Mouse (Mus musculus): Measurements from ENCODE around the gene Rasgef1b. TPM values are rescaled to one million over a fixed set of nuclear protein-coding genes. Genes with fewer than 3 reads are reported as not detected.

Rasgef1b gene
- total and polyA plus RNA-seq, 3 experiments, result 0.17 to 0.26 (median 0.21) TPM

- dilution Hi-C loops (cut with MboI; ENCODE audit: extremely low pct_ligation_motif_present, extremely low pct_unique_long_range_greater_than_20kb, low sequenced_read_pairs) (no loop called here), in situ Hi-C loops (cut with MboI; ENCODE audit: low pct_ligation_motif_present, low pct_unique_long_range_greater_than_20kb, low sequenced_read_pairs) (no loop called here)
- Histone ChIP-seq H3K27me3 (replicated peaks) (no peaks in the 10 kb centered on the region), H3K4me2 (ENCODE audit: insufficient read depth, low read depth, poor library complexity, severe bottlenecking) (no peak overlapping the region), H3K36me3 (replicated peaks in 1 of 2; ENCODE audit: control insufficient read depth in 1 of 2, insufficient read depth in 1 of 2, low read length in 1 of 2) (no peaks in the 10 kb centered on the region), H3K9me3 (replicated peaks; ENCODE audit: low read length) (no peaks in the 10 kb centered on the region), H3K4me3 (replicated peaks in 1 of 3; ENCODE audit: low read depth in 2 of 3, low read length in 2 of 3, poor library complexity in 1 of 3) (no peak overlapping the region), H3K79me2 (replicated peaks; ENCODE audit: control insufficient read depth, extremely low read depth, insufficient read depth, poor library complexity, severe bottlenecking) (no peaks in the 10 kb centered on the region), H3K9ac (ENCODE audit: insufficient read depth, low read depth) (no peak overlapping the region), H3K4me1 (ENCODE audit: control insufficient read depth in 1 of 2, insufficient read depth in 2 of 2) (no peaks in the 10 kb centered on the region), H3K27ac (ENCODE audit: insufficient read depth, low read depth) (no peak overlapping the region)
- no peak for DNase-seq (ENCODE audit: extremely low read depth)
- TF ChIP-seq E2F4 (IDR thresholded peaks at IDR 0.05; ENCODE audit: insufficient replicate concordance, low read depth, low read length), result no peak
Measured at GRCm38 (mm10) chr5:99368615-99369014, 360.2 kb downstream of the Rasgef1b start.

GRCm38 (mm10) chr5:99360531-99360930, 368.3 kb downstream of the Rasgef1b start:
- Histone ChIP-seq H3K79me2 (replicated peaks; ENCODE audit: control insufficient read depth, extremely low read depth, insufficient read depth, poor library complexity, severe bottlenecking) (no peaks in the 10 kb centered on the region), H3K4me1 (ENCODE audit: control insufficient read depth in 1 of 2, insufficient read depth in 2 of 2) (peaks cover 0 to 6% of the 10 kb centered on the region in 2 experiments; a peak in 2 of 4 replicates), H3K4me3 (replicated peaks in 1 of 3; ENCODE audit: low read depth in 2 of 3, low read length in 2 of 3, poor library complexity in 1 of 3) (no peak overlapping the region), H3K36me3 (replicated peaks in 1 of 2; ENCODE audit: control insufficient read depth in 1 of 2, insufficient read depth in 1 of 2, low read length in 1 of 2) (no peaks in the 10 kb centered on the region), H3K27me3 (replicated peaks) (no peaks in the 10 kb centered on the region), H3K4me2 (ENCODE audit: insufficient read depth, low read depth, poor library complexity, severe bottlenecking) (no peak overlapping the region), H3K9ac (ENCODE audit: insufficient read depth, low read depth) (no peak overlapping the region), H3K9me3 (replicated peaks; ENCODE audit: low read length) (no peaks in the 10 kb centered on the region), H3K27ac (ENCODE audit: insufficient read depth, low read depth) (no peak overlapping the region)
- no peak for TF ChIP-seq SMC3 (IDR thresholded peaks at IDR 0.05; ENCODE audit: low read depth, low read length)
- no peak for TF ChIP-seq MAZ (IDR thresholded peaks at IDR 0.05; ENCODE audit: low read depth, low read length)
- no peak for TF ChIP-seq E2F4 (IDR thresholded peaks at IDR 0.05; ENCODE audit: insufficient replicate concordance, low read depth, low read length)
- no peak for TF ChIP-seq MYC (IDR thresholded peaks at IDR 0.05; ENCODE audit: low read depth, low read length)
- TF ChIP-seq ZMIZ1 (IDR thresholded peaks at IDR 0.05; ENCODE audit: low read depth, low read length), result no peak
- no peak for TF ChIP-seq ZC3H11A (IDR thresholded peaks at IDR 0.05; ENCODE audit: low read depth, low read length)
- TF ChIP-seq ZNF384 (IDR thresholded peaks at IDR 0.05; ENCODE audit: low read depth, low read length), result no peak
- TF ChIP-seq RAD21 (IDR thresholded peaks at IDR 0.05; ENCODE audit: low read depth, low read length), result no peak
- no peak for TF ChIP-seq PAX5 (IDR thresholded peaks at IDR 0.05; ENCODE audit: low read length)
- TF ChIP-seq NELFE (IDR thresholded peaks at IDR 0.05; ENCODE audit: low read depth, low read length), result no peak
- TF ChIP-seq POLR2AphosphoS2 (IDR thresholded peaks at IDR 0.05; ENCODE audit: low read depth, low read length), result no peak
- TF ChIP-seq KAT2A (IDR thresholded peaks at IDR 0.05; ENCODE audit: insufficient replicate concordance, low read length), result no peak
- no peak for TF ChIP-seq CTCF (conservative IDR thresholded peaks at IDR 0.05 in 1 of 2, IDR thresholded peaks at IDR 0.05 in 1 of 2; ENCODE audit: low read depth in 2 of 2, low read length in 2 of 2)
- TF ChIP-seq SIN3A (IDR thresholded peaks at IDR 0.05; ENCODE audit: low read length), result no peak
- in situ Hi-C loops (cut with MboI; ENCODE audit: low pct_ligation_motif_present, low pct_unique_long_range_greater_than_20kb, low sequenced_read_pairs), result no loop called here
- dilution Hi-C loops (cut with MboI; ENCODE audit: extremely low pct_ligation_motif_present, extremely low pct_unique_long_range_greater_than_20kb, low sequenced_read_pairs), result no loop called here
- DNase-seq (ENCODE audit: extremely low read depth), result no peak

DNA sequence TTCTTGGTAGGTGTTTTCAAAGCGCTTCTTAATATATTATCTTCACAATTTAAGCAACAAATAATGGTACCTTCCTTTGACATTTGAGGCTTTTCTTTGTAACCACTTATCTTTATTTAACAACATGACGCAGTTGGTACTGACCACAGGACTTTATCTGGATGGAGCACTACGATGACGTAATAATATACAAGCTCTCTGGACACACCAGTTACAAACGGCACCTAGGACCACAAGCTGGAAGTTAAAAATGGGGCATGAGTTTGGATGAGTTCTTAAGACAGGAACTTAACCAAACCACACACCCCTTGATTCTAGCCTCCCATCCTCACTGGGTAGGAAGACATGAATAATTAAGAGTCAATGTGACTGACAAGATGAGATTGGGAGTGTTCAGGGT, 369.6 kb downstream of the Rasgef1b start:
- Histone ChIP-seq H3K79me2 (replicated peaks; ENCODE audit: control insufficient read depth, extremely low read depth, insufficient read depth, poor library complexity, severe bottlenecking) (no peaks in the 10 kb centered on the region), H3K4me1 (ENCODE audit: control insufficient read depth in 1 of 2, insufficient read depth in 2 of 2) (peaks cover 0 to 6% of the 10 kb centered on the region in 2 experiments; a peak in 2 of 4 replicates), H3K9me3 (replicated peaks; ENCODE audit: low read length) (no peaks in the 10 kb centered on the region), H3K4me3 (replicated peaks in 1 of 3; ENCODE audit: low read depth in 2 of 3, low read length in 2 of 3, poor library complexity in 1 of 3) (no peak overlapping the region), H3K27me3 (replicated peaks) (no peaks in the 10 kb centered on the region), H3K36me3 (replicated peaks in 1 of 2; ENCODE audit: control insufficient read depth in 1 of 2, insufficient read depth in 1 of 2, low read length in 1 of 2) (no peaks in the 10 kb centered on the region), H3K9ac (ENCODE audit: insufficient read depth, low read depth) (no peak overlapping the region), H3K4me2 (ENCODE audit: insufficient read depth, low read depth, poor library complexity, severe bottlenecking) (no peak overlapping the region), H3K27ac (ENCODE audit: insufficient read depth, low read depth) (no peak overlapping the region)
- DNase-seq (ENCODE audit: extremely low read depth), result no peak
- in situ Hi-C loops (cut with MboI; ENCODE audit: low pct_ligation_motif_present, low pct_unique_long_range_greater_than_20kb, low sequenced_read_pairs), result no loop called here
- TF ChIP-seq MAZ (IDR thresholded peaks at IDR 0.05; ENCODE audit: low read depth, low read length) (no peak), MAFK (IDR thresholded peaks at IDR 0.05; ENCODE audit: insufficient replicate concordance, low read length) (no peak), PAX5 (IDR thresholded peaks at IDR 0.05; ENCODE audit: low read length) (no peak), POLR2AphosphoS2 (IDR thresholded peaks at IDR 0.05; ENCODE audit: low read depth, low read length) (no peak), CTCF (conservative IDR thresholded peaks at IDR 0.05 in 1 of 2, IDR thresholded peaks at IDR 0.05 in 1 of 2; ENCODE audit: low read depth in 2 of 2, low read length in 2 of 2) (no peak), RCOR1 (conservative IDR thresholded peaks at IDR 0.05; ENCODE audit: low read depth, low read length) (no peak), NELFE (IDR thresholded peaks at IDR 0.05; ENCODE audit: low read depth, low read length) (no peak), MEF2A (IDR thresholded peaks at IDR 0.05; ENCODE audit: borderline replicate concordance, low read depth, low read length) (no peak), SMC3 (IDR thresholded peaks at IDR 0.05; ENCODE audit: low read depth, low read length) (no peak), RAD21 (IDR thresholded peaks at IDR 0.05; ENCODE audit: low read depth, low read length) (no peak), BHLHE40 (IDR thresholded peaks at IDR 0.05; ENCODE audit: low read depth, low read length) (no peak), USF2 (conservative IDR thresholded peaks at IDR 0.05; ENCODE audit: low read depth, low read length) (no peak), EP300 (IDR thresholded peaks at IDR 0.05; ENCODE audit: low read length) (no peak), HCFC1 (IDR thresholded peaks at IDR 0.05; ENCODE audit: low read depth, low read length) (no peak), ETS1 (conservative IDR thresholded peaks at IDR 0.05; ENCODE audit: low read depth, low read length) (no peak), E2F4 (IDR thresholded peaks at IDR 0.05; ENCODE audit: insufficient replicate concordance, low read depth, low read length) (no peak), MYC (IDR thresholded peaks at IDR 0.05; ENCODE audit: low read depth, low read length) (no peak), MAX (IDR thresholded peaks at IDR 0.05; ENCODE audit: low read length) (no peak), SIN3A (IDR thresholded peaks at IDR 0.05; ENCODE audit: low read length) (no peak)
- dilution Hi-C loops (cut with MboI; ENCODE audit: extremely low pct_ligation_motif_present, extremely low pct_unique_long_range_greater_than_20kb, low sequenced_read_pairs), result no loop called here
